10 mouse cellular contexts compared by ENCODE assay signal in genomic region chr6:122304355-122304754, GRCm38 (mm10). TPM values are rescaled to one million over a fixed set of nuclear protein-coding genes. Genes with fewer than 3 reads are reported as not detected.
DNase-seq lines count a peak whose midpoint lies in the region; ATAC-seq and TF ChIP-seq lines count a peak whose summit lies in the region.
"Had no signal": no experiment of that assay in that cellular context is flagged by ENCODE, and none has a peak within 500 bp of the region (broad histone marks: within the 10 kb centered on the region; RNA-seq: fewer than 3 reads in every experiment).

No protein-coding gene starts in this region.

- 31% methylated on average over 6 of the region's 6 CpGs for WGBS in hindbrain, embryonic 14.5 days
- 36% methylated on average over 6 of the region's 6 CpGs for WGBS in hindbrain, embryonic 13.5 days
- WGBS in embryonic facial prominence, embryonic 11.5 days: 35% methylated on average over 6 of the region's 6 CpGs
- WGBS in hindbrain, postnatal 0 days: 30% methylated on average over 6 of the region's 6 CpGs
- 32% methylated on average over 6 of the region's 6 CpGs for WGBS in limb, embryonic 10.5 days

- peaks cover under 1% of the 10 kb centered on the region for H3K4me1 ChIP-seq in hindbrain, embryonic 14.5 days (replicated peaks; ENCODE audit: control insufficient read depth, insufficient read depth, low read length)
- peaks cover 3% of the 10 kb centered on the region for H3K4me1 ChIP-seq in hindbrain, embryonic 13.5 days (replicated peaks)
- no peaks in the 10 kb centered on the region; the same call in 1 of the 2 replicates for H3K4me1 ChIP-seq in embryonic facial prominence, embryonic 11.5 days (ENCODE audit: control insufficient read depth, insufficient read depth, low read length)
- H3K4me1 ChIP-seq in hindbrain, postnatal 0 days (ENCODE audit: insufficient read depth, low read length): no peaks in the 10 kb centered on the region
- H3K4me1 ChIP-seq in limb, embryonic 10.5 days: peaks cover 14% of the 10 kb centered on the region

- no peaks in the 10 kb centered on the region for H3K36me3 ChIP-seq in hindbrain, embryonic 14.5 days (replicated peaks; ENCODE audit: control insufficient read depth, insufficient read depth)
- no peaks in the 10 kb centered on the region for H3K36me3 ChIP-seq in hindbrain, embryonic 13.5 days
- H3K36me3 ChIP-seq in embryonic facial prominence, embryonic 11.5 days (replicated peaks; ENCODE audit: control insufficient read depth, insufficient read depth, low read depth, low read length): no peaks in the 10 kb centered on the region
- no peaks in the 10 kb centered on the region for H3K36me3 ChIP-seq in hindbrain, postnatal 0 days (ENCODE audit: insufficient read depth, low read length)
- H3K36me3 ChIP-seq in limb, embryonic 10.5 days: no peaks in the 10 kb centered on the region
- H3K36me3 ChIP-seq: embryonic facial prominence, embryonic 12.5 days; neural tube, embryonic 12.5 days had no signal

- ATAC-seq in hindbrain, embryonic 14.5 days (ENCODE audit: low FRiP score): no peak
- ATAC-seq in hindbrain, embryonic 13.5 days (ENCODE audit: low FRiP score): no peak
- ATAC-seq in embryonic facial prominence, embryonic 11.5 days (replicated peaks; ENCODE audit: insufficient number of reproducible peaks, low FRiP score, low TSS enrichment, low read depth): no peak
- no peak for ATAC-seq in hindbrain, postnatal 0 days

- H3K4me3 ChIP-seq in hindbrain, embryonic 14.5 days (replicated peaks; ENCODE audit: low read length): no peak overlapping the region
- no peak overlapping the region for H3K4me3 ChIP-seq in hindbrain, embryonic 13.5 days
- no peak overlapping the region for H3K4me3 ChIP-seq in embryonic facial prominence, embryonic 11.5 days (ENCODE audit: low read depth, low read length)
- H3K4me3 ChIP-seq in hindbrain, postnatal 0 days (ENCODE audit: low read length): no peak overlapping the region
- no peak overlapping the region for H3K4me3 ChIP-seq in limb, embryonic 10.5 days
- H3K4me3 ChIP-seq: embryonic facial prominence, embryonic 12.5 days; neural tube, embryonic 12.5 days had no signal

- no peaks in the 10 kb centered on the region for H3K9me3 ChIP-seq in hindbrain, embryonic 14.5 days (ENCODE audit: control insufficient read depth, low read length)
- H3K9me3 ChIP-seq in hindbrain, embryonic 13.5 days: no peaks in the 10 kb centered on the region
- no peaks in the 10 kb centered on the region for H3K9me3 ChIP-seq in embryonic facial prominence, embryonic 11.5 days (replicated peaks; ENCODE audit: control insufficient read depth, low read length)
- no peaks in the 10 kb centered on the region for H3K9me3 ChIP-seq in hindbrain, postnatal 0 days (ENCODE audit: low read length)
- H3K9me3 ChIP-seq in limb, embryonic 10.5 days (replicated peaks): no peaks in the 10 kb centered on the region
- H3K9me3 ChIP-seq: embryonic facial prominence, embryonic 12.5 days; neural tube, embryonic 12.5 days had no signal

- no peak overlapping the region for H3K9ac ChIP-seq in hindbrain, embryonic 14.5 days
- H3K9ac ChIP-seq in hindbrain, embryonic 13.5 days: no peak overlapping the region
- H3K9ac ChIP-seq in embryonic facial prominence, embryonic 11.5 days (replicated peaks; ENCODE audit: low read length): no peak overlapping the region
- no peak overlapping the region for H3K9ac ChIP-seq in hindbrain, postnatal 0 days (replicated peaks; ENCODE audit: low read length)
- H3K9ac ChIP-seq: embryonic facial prominence, embryonic 12.5 days; neural tube, embryonic 12.5 days had no signal

- H3K27ac ChIP-seq in hindbrain, embryonic 14.5 days: no peak overlapping the region
- H3K27ac ChIP-seq in hindbrain, embryonic 13.5 days: no peak overlapping the region
- no peak overlapping the region for H3K27ac ChIP-seq in embryonic facial prominence, embryonic 11.5 days (replicated peaks; ENCODE audit: low read depth, low read length)
- H3K27ac ChIP-seq in hindbrain, postnatal 0 days: no peak overlapping the region
- peak overlapping the region; percentile 26; the same call in 1 of the 2 replicates for H3K27ac ChIP-seq in limb, embryonic 10.5 days
- H3K27ac ChIP-seq: neural tube, embryonic 12.5 days had no signal

- H3K4me2 ChIP-seq in hindbrain, embryonic 14.5 days (replicated peaks): no peak overlapping the region
- no peak overlapping the region for H3K4me2 ChIP-seq in hindbrain, embryonic 13.5 days
- H3K4me2 ChIP-seq in embryonic facial prominence, embryonic 11.5 days (ENCODE audit: low read depth, low read length): no peak overlapping the region
- H3K4me2 ChIP-seq in hindbrain, postnatal 0 days (ENCODE audit: low read depth, low read length): no peak overlapping the region
- H3K4me2 ChIP-seq: embryonic facial prominence, embryonic 12.5 days; neural tube, embryonic 12.5 days had no signal

- TF ChIP-seq CTCF in hindbrain, postnatal 0 days (IDR thresholded peaks at IDR 0.05; ENCODE audit: low read depth): peak; percentile 93

- no peaks in the 10 kb centered on the region for H3K27me3 ChIP-seq in hindbrain, embryonic 14.5 days (ENCODE audit: control insufficient read depth, insufficient read depth, low read length)
- H3K27me3 ChIP-seq in hindbrain, embryonic 13.5 days: no peaks in the 10 kb centered on the region
- no peaks in the 10 kb centered on the region for H3K27me3 ChIP-seq in embryonic facial prominence, embryonic 11.5 days (ENCODE audit: control insufficient read depth, insufficient read depth, low read length)
- no peaks in the 10 kb centered on the region for H3K27me3 ChIP-seq in hindbrain, postnatal 0 days (ENCODE audit: insufficient read depth, low read length)
- no peaks in the 10 kb centered on the region for H3K27me3 ChIP-seq in limb, embryonic 10.5 days (ENCODE audit: low read depth, poor library complexity, severe bottlenecking)
- H3K27me3 ChIP-seq: embryonic facial prominence, embryonic 12.5 days; neural tube, embryonic 12.5 days had no signal

- peak; percentile 89 for DNase-seq in hindbrain, embryonic 14.5 days (ENCODE audit: low spot score)
- peak; percentile 87 for DNase-seq in adrenal gland, postnatal 14 days
- DNase-seq in embryonic facial prominence, embryonic 11.5 days (ENCODE audit: low spot score): peak; percentile 84
- peak; percentile 90 for DNase-seq in hindbrain, postnatal 0 days (ENCODE audit: low spot score)
- DNase-seq in limb, embryonic 10.5 days (ENCODE audit: low spot score): peak; percentile 90
- peak; percentile 32 for DNase-seq in retina, adult 2 months (ENCODE audit: low read depth, low spot score)
- peak; percentile 81 for DNase-seq in thymus, postnatal 14 days

RNA-seq across cellular contexts. Expression of gene M6pr, which starts 4.2 kb away (rescaled TPM):
- polyA plus RNA-seq in hindbrain, embryonic 14.5 days (2014; fragmentation: Nextera tagmentation; extraction: Ambion mirVana): 51.4 and 53.7 TPM in 2 replicates
- polyA plus RNA-seq in hindbrain, embryonic 13.5 days (2015; fragmentation: Nextera tagmentation; extraction: Ambion mirVana): 58.2 and 60.1 TPM in 2 replicates
- total RNA-seq in adrenal gland, postnatal 14 days (2021): 123 and 132 TPM in 2 replicates
- polyA plus RNA-seq in embryonic facial prominence, embryonic 11.5 days (2014; fragmentation: Nextera tagmentation; extraction: Ambion mirVana): 85.0 and 85.6 TPM in 2 replicates
- 48.5 and 48.8 TPM in 2 replicates for total RNA-seq in hindbrain, postnatal 0 days (2014; rRNA removed)
- 46.7 and 48.5 TPM in 2 replicates for polyA plus RNA-seq in hindbrain, postnatal 0 days (2015; fragmentation: Nextera tagmentation; extraction: Ambion mirVana)
- polyA plus RNA-seq in limb, embryonic 10.5 days (2016; fragmentation: Nextera tagmentation; extraction: Ambion mirVana): 85.7 and 97.8 TPM in 2 replicates

RNA-seq across cellular contexts. Expression of gene Klrg1, which starts 21.7 kb away (rescaled TPM):
- 0.53 and 0.82 TPM in 2 replicates for polyA plus RNA-seq in hindbrain, embryonic 14.5 days (2014; fragmentation: Nextera tagmentation; extraction: Ambion mirVana)
- 0.69 and 0.76 TPM in 2 replicates for polyA plus RNA-seq in hindbrain, embryonic 13.5 days (2015; fragmentation: Nextera tagmentation; extraction: Ambion mirVana)
- not detected in 2 replicates for total RNA-seq in adrenal gland, postnatal 14 days (2021)
- not detected in 2 replicates for polyA plus RNA-seq in embryonic facial prominence, embryonic 11.5 days (2014; fragmentation: Nextera tagmentation; extraction: Ambion mirVana)
- total RNA-seq in hindbrain, postnatal 0 days (2014; rRNA removed): 0.52 TPM in 1 of 2 replicates, not detected in the other
- polyA plus RNA-seq in hindbrain, postnatal 0 days (2015; fragmentation: Nextera tagmentation; extraction: Ambion mirVana): 0.74 and 1.3 TPM in 2 replicates
- polyA plus RNA-seq in limb, embryonic 10.5 days (2016; fragmentation: Nextera tagmentation; extraction: Ambion mirVana): 0.20 TPM in 1 of 2 replicates, not detected in the other

RNA-seq across cellular contexts. Expression of gene Phc1, which starts 36.0 kb away (rescaled TPM):
- polyA plus RNA-seq in hindbrain, embryonic 14.5 days (2014; fragmentation: Nextera tagmentation; extraction: Ambion mirVana): 37.0 and 39.0 TPM in 2 replicates
- 32.9 and 35.5 TPM in 2 replicates for polyA plus RNA-seq in hindbrain, embryonic 13.5 days (2015; fragmentation: Nextera tagmentation; extraction: Ambion mirVana)
- 16.7 and 24.9 TPM in 2 replicates for total RNA-seq in adrenal gland, postnatal 14 days (2021)
- 29.1 and 29.6 TPM in 2 replicates for polyA plus RNA-seq in embryonic facial prominence, embryonic 11.5 days (2014; fragmentation: Nextera tagmentation; extraction: Ambion mirVana)
- total RNA-seq in hindbrain, postnatal 0 days (2014; rRNA removed): 64.0 and 73.6 TPM in 2 replicates
- 20.5 and 21.1 TPM in 2 replicates for polyA plus RNA-seq in hindbrain, postnatal 0 days (2015; fragmentation: Nextera tagmentation; extraction: Ambion mirVana)
- polyA plus RNA-seq in limb, embryonic 10.5 days (2016; fragmentation: Nextera tagmentation; extraction: Ambion mirVana): 33.6 and 37.4 TPM in 2 replicates

Comparison
In these comparisons a context has a peak if more than half of its experiments do, and no peak if none do; other contexts are left out.
1. DNase-seq: peak in every context shown above with its lines; median percentile 90 in hindbrain, postnatal 0 days; 90 in limb, embryonic 10.5 days; 89 in hindbrain, embryonic 14.5 days; 87 in adrenal gland, postnatal 14 days; 84 in embryonic facial prominence, embryonic 11.5 days; 81 in thymus, postnatal 14 days; 32 in retina, adult 2 months.